Mouse (Mus musculus): Measurements from ENCODE around the gene Galk1. TPM values are rescaled to one million over a fixed set of nuclear protein-coding genes. Genes with fewer than 3 reads are reported as not detected.

Gene Galk1
- total RNA-seq, 1 experiment, result 144 TPM

- in situ Hi-C loops (cut with MboI; ENCODE audit: low sequenced_read_pairs in 2 of 2, unreplicated experiment in 2 of 2), result no loop called here
- H3K9ac ChIP-seq (ENCODE audit: insufficient read depth, low read depth, low read length, poor library complexity, severe bottlenecking), result no peak overlapping the region
Measured at GRCm38 (mm10) chr11:116043286-116043685, 30.8 kb upstream of the Galk1 start.

GRCm38 (mm10) chr11:116042372-116043138, 30.0 kb upstream of the Galk1 start:
- peaks cover 0 to 2% of the 10 kb centered on the region in 2 experiments; a peak in 1 of 4 replicates for H3K4me1 ChIP-seq (ENCODE audit: control insufficient read depth in 2 of 2, insufficient read depth in 2 of 2, low read length in 2 of 2, poor library complexity in 1 of 2)
- H3K27ac ChIP-seq (ENCODE audit: insufficient read depth, low read depth, low read length, poor library complexity, severe bottlenecking), result 0 out of 2 replicates have a peak overlapping the region, but pooled peaks have one; percentile 8
- DNase-seq (ENCODE audit: low read depth, low spot score), result no peak
- H3K4me3 ChIP-seq (ENCODE audit: insufficient read depth in 1 of 2, low read depth in 1 of 2, low read length in 2 of 2, poor library complexity in 1 of 2, severe bottlenecking in 1 of 2), result no peak overlapping the region
- no peaks in the 10 kb centered on the region for H3K9me3 ChIP-seq (ENCODE audit: control insufficient read depth, insufficient read depth, low read depth, low read length)
- 0 out of 2 replicates have a peak, but pooled peaks have one; percentile 33 for TF ChIP-seq MAFK (IDR thresholded peaks at IDR 0.05; ENCODE audit: insufficient read depth, low read depth, low read length)
- no peak for TF ChIP-seq CHD2 (IDR thresholded peaks at IDR 0.05; ENCODE audit: low read depth, low read length)
- in situ Hi-C loops (cut with MboI; ENCODE audit: low sequenced_read_pairs in 2 of 2, unreplicated experiment in 2 of 2), result no loop called here
- H3K36me3 ChIP-seq (ENCODE audit: control insufficient read depth, insufficient read depth, low read length, poor library complexity, severe bottlenecking), result peaks cover 17% of the 10 kb centered on the region; the same call in 1 of the 2 replicates
- peak overlapping the region; percentile 37; the same call in 1 of the 2 replicates for H3K9ac ChIP-seq (ENCODE audit: insufficient read depth, low read depth, low read length, poor library complexity, severe bottlenecking)

More at GRCm38 (mm10) chr11:116043286-116043685, 30.8 kb upstream of the Galk1 start:
- peaks cover 20% of the 10 kb centered on the region; the same call in 1 of the 2 replicates for H3K36me3 ChIP-seq (ENCODE audit: control insufficient read depth, insufficient read depth, low read length, poor library complexity, severe bottlenecking)
- TF ChIP-seq HCFC1 (IDR thresholded peaks at IDR 0.05; ENCODE audit: borderline replicate concordance, insufficient read depth, low read length) (no peak), MAFK (IDR thresholded peaks at IDR 0.05; ENCODE audit: insufficient read depth, low read depth, low read length) (no peak), ZNF384 (IDR thresholded peaks at IDR 0.05; ENCODE audit: low read depth, low read length) (no peak), CHD2 (IDR thresholded peaks at IDR 0.05; ENCODE audit: low read depth, low read length) (no peak), ZC3H11A (IDR thresholded peaks at IDR 0.05; ENCODE audit: borderline replicate concordance, low read depth, low read length) (no peak)
- H3K4me1 ChIP-seq (ENCODE audit: control insufficient read depth in 2 of 2, insufficient read depth in 2 of 2, low read length in 2 of 2, poor library complexity in 1 of 2), result peaks cover 0 to 2% of the 10 kb centered on the region in 2 experiments; a peak in 1 of 4 replicates
- H3K9me3 ChIP-seq (ENCODE audit: control insufficient read depth, insufficient read depth, low read depth, low read length), result no peaks in the 10 kb centered on the region
- no peak overlapping the region for H3K27ac ChIP-seq (ENCODE audit: insufficient read depth, low read depth, low read length, poor library complexity, severe bottlenecking)
- DNase-seq (ENCODE audit: low read depth, low spot score), result no peak
- H3K4me3 ChIP-seq (ENCODE audit: insufficient read depth in 1 of 2, low read depth in 1 of 2, low read length in 2 of 2, poor library complexity in 1 of 2, severe bottlenecking in 1 of 2), result no peak overlapping the region

GRCm38 (mm10) chr11:116041833-116042232, 29.3 kb upstream of the Galk1 start:
- TF ChIP-seq ZC3H11A (IDR thresholded peaks at IDR 0.05; ENCODE audit: borderline replicate concordance, low read depth, low read length) (no peak), ZNF384 (IDR thresholded peaks at IDR 0.05; ENCODE audit: low read depth, low read length) (no peak), CHD2 (IDR thresholded peaks at IDR 0.05; ENCODE audit: low read depth, low read length) (no peak), MAFK (IDR thresholded peaks at IDR 0.05; ENCODE audit: insufficient read depth, low read depth, low read length) (no peak), HCFC1 (IDR thresholded peaks at IDR 0.05; ENCODE audit: borderline replicate concordance, insufficient read depth, low read length) (no peak)
- no peak for DNase-seq (ENCODE audit: low read depth, low spot score)
- H3K9ac ChIP-seq (ENCODE audit: insufficient read depth, low read depth, low read length, poor library complexity, severe bottlenecking), result no peak overlapping the region
- H3K4me1 ChIP-seq (ENCODE audit: control insufficient read depth in 2 of 2, insufficient read depth in 2 of 2, low read length in 2 of 2, poor library complexity in 1 of 2), result peaks cover 0 to 2% of the 10 kb centered on the region in 2 experiments; a peak in 1 of 4 replicates
- no peak overlapping the region for H3K4me3 ChIP-seq (ENCODE audit: insufficient read depth in 1 of 2, low read depth in 1 of 2, low read length in 2 of 2, poor library complexity in 1 of 2, severe bottlenecking in 1 of 2)
- in situ Hi-C loops (cut with MboI; ENCODE audit: low sequenced_read_pairs in 2 of 2, unreplicated experiment in 2 of 2), result no loop called here
- H3K9me3 ChIP-seq (ENCODE audit: control insufficient read depth, insufficient read depth, low read depth, low read length), result no peaks in the 10 kb centered on the region
- H3K27ac ChIP-seq (ENCODE audit: insufficient read depth, low read depth, low read length, poor library complexity, severe bottlenecking), result no peak overlapping the region
- peaks cover 16% of the 10 kb centered on the region; the same call in 1 of the 2 replicates for H3K36me3 ChIP-seq (ENCODE audit: control insufficient read depth, insufficient read depth, low read length, poor library complexity, severe bottlenecking)

GRCm38 (mm10) chr11:116040593-116040992, 28.1 kb upstream of the Galk1 start:
- in situ Hi-C loops (cut with MboI; ENCODE audit: low sequenced_read_pairs in 2 of 2, unreplicated experiment in 2 of 2), result no loop called here
- H3K27ac ChIP-seq (ENCODE audit: insufficient read depth, low read depth, low read length, poor library complexity, severe bottlenecking), result no peak overlapping the region
- H3K4me3 ChIP-seq (ENCODE audit: insufficient read depth in 1 of 2, low read depth in 1 of 2, low read length in 2 of 2, poor library complexity in 1 of 2, severe bottlenecking in 1 of 2), result no peak overlapping the region
- TF ChIP-seq MAFK (IDR thresholded peaks at IDR 0.05; ENCODE audit: insufficient read depth, low read depth, low read length), result no peak
- no peak for TF ChIP-seq ZC3H11A (IDR thresholded peaks at IDR 0.05; ENCODE audit: borderline replicate concordance, low read depth, low read length)
- no peak for TF ChIP-seq CHD2 (IDR thresholded peaks at IDR 0.05; ENCODE audit: low read depth, low read length)
- no peak for TF ChIP-seq ZNF384 (IDR thresholded peaks at IDR 0.05; ENCODE audit: low read depth, low read length)
- DNase-seq (ENCODE audit: low read depth, low spot score), result no peak
- peaks cover 0 to 2% of the 10 kb centered on the region in 2 experiments; a peak in 1 of 4 replicates for H3K4me1 ChIP-seq (ENCODE audit: control insufficient read depth in 2 of 2, insufficient read depth in 2 of 2, low read length in 2 of 2, poor library complexity in 1 of 2)
- H3K9ac ChIP-seq (ENCODE audit: insufficient read depth, low read depth, low read length, poor library complexity, severe bottlenecking), result no peak overlapping the region
- no peaks in the 10 kb centered on the region for H3K9me3 ChIP-seq (ENCODE audit: control insufficient read depth, insufficient read depth, low read depth, low read length)
- peaks cover 16% of the 10 kb centered on the region; the same call in 1 of the 2 replicates for H3K36me3 ChIP-seq (ENCODE audit: control insufficient read depth, insufficient read depth, low read length, poor library complexity, severe bottlenecking)

Measured in ES-E14 (cell line).